Mouse (Mus musculus) hindbrain, embryonic 15.5 days (tissue): Measurements from ENCODE around the gene Pdpr. TPM values are rescaled to one million over a fixed set of nuclear protein-coding genes. Genes with fewer than 3 reads are reported as not detected.

Experiments used
- polyA plus RNA-seq: library from polyadenylated mRNA; unstranded; fragments of >200 nt; fragmentation: Nextera tagmentation; extraction: Ambion mirVana; gene quantifications from 2 replicates; pipeline ENCODE4 v1.2.1, GENCODE M21; 2015

The Pdpr gene
- polyA plus RNA-seq, 1 experiment from 2014 or later: 10.2 TPM

Other genes with a start within 250 kb of the Pdpr start
- 70.7 and 75.4 TPM in 2 replicates for gene Cog4, start 248.0 kb upstream of the Pdpr start, polyA plus RNA-seq
- gene Sf3b3, start 247.8 kb upstream of the Pdpr start, polyA plus RNA-seq: 90.7 and 94.2 TPM in 2 replicates
- 7.1 and 8.6 TPM in 2 replicates for gene Fuk, start 192.1 kb upstream of the Pdpr start, polyA plus RNA-seq
- gene St3gal2, start 174.7 kb upstream of the Pdpr start, polyA plus RNA-seq: 26.8 and 30.3 TPM in 2 replicates
- 10.8 and 12.4 TPM in 2 replicates for gene Ddx19a, start 96.8 kb upstream of the Pdpr start, polyA plus RNA-seq
- gene Ddx19b, start 62.9 kb upstream of the Pdpr start, polyA plus RNA-seq: 6.2 and 7.5 TPM in 2 replicates
- gene Aars, start 61.5 kb upstream of the Pdpr start, polyA plus RNA-seq: 86.5 and 88.3 TPM in 2 replicates
- not detected in 2 replicates for gene Exosc6, start 38.3 kb upstream of the Pdpr start, polyA plus RNA-seq
- gene Clec18a, start 2.2 kb upstream of the Pdpr start, polyA plus RNA-seq: 0.52 and 0.92 TPM in 2 replicates
- gene Glg1, start 164.6 kb downstream of the Pdpr start, polyA plus RNA-seq: 65.0 and 68.5 TPM in 2 replicates
- gene Rfwd3, start 205.6 kb downstream of the Pdpr start, polyA plus RNA-seq: 23.7 and 25.1 TPM in 2 replicates
- 0.51 and 0.64 TPM in 2 replicates for gene Mlkl, start 243.5 kb downstream of the Pdpr start, polyA plus RNA-seq